Mouse (Mus musculus) stomach, embryonic 16.5 days (tissue): ENCODE measurements around the gene Armh1. TPM values are rescaled to one million over a fixed set of nuclear protein-coding genes. Genes with fewer than 3 reads are reported as not detected.
A peak's percentile ranks its signal among the peaks of the same experiment; 100 is the strongest.
"Not testable (repeated sequence)": the region's sequence is repeated elsewhere in the genome, so short reads cannot be mapped to it uniquely, and the experiment has no call there.

Experiments used
- ATAC-seq: fragments of 200-750 bp; cut with Nextera tagmentation; 2 replicates; pipeline ENCODE4 v1.8.0; 2017; ENCODE audit warnings: moderate number of reproducible peaks, moderate TSS enrichment; ENCODE audit not compliant: insufficient read depth, low FRiP score
- H3K27ac ChIP-seq: fragments of 300-500 bp; sonication (generic); 2 replicates; pipeline ENCODE4 v1.5.1; 2014; ENCODE audit warnings: low read length
- H3K27me3 ChIP-seq: fragments of 300-500 bp; sonication (generic); 2 replicates; pipeline ENCODE4 v1.6.1; 2014; ENCODE audit warnings: low read length, control low read depth, mixed read lengths; ENCODE audit not compliant: control insufficient read depth, insufficient read depth
- H3K36me3 ChIP-seq: fragments of 300-500 bp; sonication (generic); 2 replicates; pipeline ENCODE4 v1.6.1; 2014; ENCODE audit warnings: low read length; ENCODE audit not compliant: control insufficient read depth, insufficient read depth
- H3K4me1 ChIP-seq: fragments of 300-500 bp; sonication (generic); 2 replicates; pipeline ENCODE4 v1.6.1; 2014; ENCODE audit warnings: low read length, control low read depth, mixed read lengths; ENCODE audit not compliant: control insufficient read depth, insufficient read depth
- H3K4me2 ChIP-seq: fragments of 300-500 bp; sonication (generic); 2 replicates; pipeline ENCODE4 v1.6.1; 2014; ENCODE audit warnings: low read depth, low read length, mixed read lengths
- H3K4me3 ChIP-seq: fragments of 300-500 bp; sonication (generic); replicated peaks from 2 replicates; pipeline ENCODE4 v1.5.1; 2014; ENCODE audit warnings: mild to moderate bottlenecking, low read length
- H3K9ac ChIP-seq: fragments of 300-500 bp; sonication (generic); 2 replicates; pipeline ENCODE4 v1.6.1; 2014; ENCODE audit warnings: low read length
- H3K9me3 ChIP-seq: fragments of 300-500 bp; sonication (generic); replicated peaks from 2 replicates; pipeline ENCODE4 v1.6.1; 2016; ENCODE audit warnings: low read length, control low read depth; ENCODE audit not compliant: control insufficient read depth
- WGBS: fragments of 180-500 bp; shearing (Covaris S2); extraction: QIAGEN DNeasy Blood & Tissue Kit; methylation state at CpG from one replicate; pipeline ENCODE4 v1.1.7; 2014; 5-methylcytosine and 5-hydroxymethylcytosine counted together
- polyA plus RNA-seq: library from polyadenylated mRNA; unstranded; fragments of >200 nt; fragmentation: Nextera tagmentation; extraction: Ambion mirVana; gene quantifications from 2 replicates; pipeline ENCODE4 v1.2.1, GENCODE M21; 2015

Armh1 gene
- polyA plus RNA-seq, 1 experiment from 2014 or later: 0.61 TPM

DNA sequence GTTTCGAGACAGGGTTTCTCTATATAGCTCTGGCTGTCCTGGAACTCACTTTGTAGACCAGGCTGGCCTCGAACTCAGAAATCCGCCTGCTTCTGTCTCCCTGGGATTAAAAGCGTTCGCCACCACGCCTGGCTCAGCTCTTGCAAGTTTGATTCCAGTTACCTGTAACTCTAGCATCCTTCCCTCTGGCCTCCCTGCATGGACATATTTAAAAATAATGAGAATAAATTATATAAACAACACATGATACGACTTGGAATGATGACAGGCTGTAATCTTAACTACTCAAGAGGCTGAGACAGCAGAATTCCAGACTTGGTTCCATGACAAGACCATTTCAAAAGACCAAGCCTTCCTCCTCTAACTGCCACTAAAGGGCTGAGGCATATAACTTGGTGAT, 61.3 kb downstream of the Armh1 start:
- Histone ChIP-seq H3K4me3 (no peak overlapping the region), H3K4me2 (0 out of 2 replicates have a peak overlapping the region, but pooled peaks have one; percentile 38), H3K4me1 (no peaks in the 10 kb centered on the region), H3K27me3 (no peaks in the 10 kb centered on the region), H3K9me3 (no peaks in the 10 kb centered on the region), H3K36me3 (no peaks in the 10 kb centered on the region), H3K9ac (0 out of 2 replicates have a peak overlapping the region, but pooled peaks have one; percentile 2), H3K27ac (no peak overlapping the region)
- ATAC-seq: no peak
- WGBS: 58% methylated on average over 7 of the region's 7 CpGs

DNA sequence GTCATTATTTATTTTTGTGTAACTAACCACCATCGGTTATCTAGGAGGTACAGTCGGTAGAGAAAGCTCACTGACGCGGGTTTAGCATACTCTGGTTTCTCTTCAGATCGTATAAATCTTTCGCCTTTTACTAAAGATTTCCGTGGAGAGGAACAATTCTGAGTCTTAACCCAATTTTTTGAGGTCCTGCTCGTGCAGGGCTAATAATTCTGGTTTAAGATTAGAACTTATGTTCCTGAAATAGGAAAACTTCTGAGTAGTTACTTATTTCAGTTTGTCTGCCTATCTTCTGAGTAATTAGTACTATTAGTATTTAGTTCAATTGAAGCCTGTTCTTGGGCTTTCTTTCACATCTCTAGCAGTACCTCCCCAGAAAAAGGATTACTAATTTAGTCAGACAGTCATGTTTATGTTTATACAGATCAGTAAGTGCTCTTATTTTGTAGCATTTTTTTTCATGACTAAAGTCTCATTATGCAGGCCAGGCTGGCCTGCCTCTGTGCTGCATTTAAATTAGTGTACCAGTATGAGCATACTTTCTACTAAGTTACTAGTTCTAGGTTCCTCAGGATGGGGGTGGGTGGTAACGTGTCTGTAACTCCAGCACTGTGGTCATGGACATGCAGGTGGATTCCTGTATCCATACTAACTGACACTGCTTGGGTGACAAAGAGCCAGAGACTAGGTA, 61.9 kb downstream of the Armh1 start:
- H3K27me3 ChIP-seq: no peaks in the 10 kb centered on the region
- H3K9ac ChIP-seq: peak overlapping the region; percentile 68
- peak overlapping the region; percentile 38 for H3K4me3 ChIP-seq
- 0% methylated on average over 9 of the region's 9 CpGs for WGBS
- no peaks in the 10 kb centered on the region for H3K9me3 ChIP-seq
- H3K4me1 ChIP-seq: no peaks in the 10 kb centered on the region
- peak overlapping the region; percentile 56 for H3K4me2 ChIP-seq
- H3K27ac ChIP-seq: peak overlapping the region; percentile 85
- H3K36me3 ChIP-seq: no peaks in the 10 kb centered on the region
- ATAC-seq: peak; percentile 87

DNA sequence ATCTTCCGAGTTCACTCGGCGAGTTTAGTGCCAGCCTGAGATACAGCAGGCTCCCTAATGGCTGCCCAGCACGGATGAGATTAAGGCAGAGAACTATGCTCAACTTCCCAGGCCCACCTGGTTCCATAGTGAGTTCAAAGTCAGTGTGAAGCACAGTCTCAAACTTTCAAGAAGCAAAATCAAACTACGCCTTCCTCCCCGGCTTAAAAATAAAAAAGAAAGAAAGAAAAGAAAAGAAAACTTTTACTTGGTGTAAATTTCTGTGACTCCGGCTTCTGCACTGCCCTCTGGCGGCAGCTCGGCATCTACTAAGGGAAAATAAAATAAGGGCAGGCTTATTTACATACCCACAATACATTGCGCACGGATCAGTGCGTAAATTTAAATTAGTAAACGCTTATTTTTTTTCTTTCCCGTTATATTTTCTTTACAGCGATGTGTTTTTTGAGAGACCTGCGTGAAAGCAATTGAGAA, 62.5 kb downstream of the Armh1 start:
- Histone ChIP-seq H3K27me3 (no peaks in the 10 kb centered on the region), H3K36me3 (no peaks in the 10 kb centered on the region), H3K9me3 (no peaks in the 10 kb centered on the region), H3K4me1 (no peaks in the 10 kb centered on the region), H3K27ac (peak overlapping the region; percentile 67), H3K4me2 (peak overlapping the region; percentile 56), H3K9ac (peak overlapping the region; percentile 68), H3K4me3 (peak overlapping the region; percentile 38)
- under 1% methylated on average over 16 of the region's 16 CpGs for WGBS
- ATAC-seq: peak; percentile 84

DNA sequence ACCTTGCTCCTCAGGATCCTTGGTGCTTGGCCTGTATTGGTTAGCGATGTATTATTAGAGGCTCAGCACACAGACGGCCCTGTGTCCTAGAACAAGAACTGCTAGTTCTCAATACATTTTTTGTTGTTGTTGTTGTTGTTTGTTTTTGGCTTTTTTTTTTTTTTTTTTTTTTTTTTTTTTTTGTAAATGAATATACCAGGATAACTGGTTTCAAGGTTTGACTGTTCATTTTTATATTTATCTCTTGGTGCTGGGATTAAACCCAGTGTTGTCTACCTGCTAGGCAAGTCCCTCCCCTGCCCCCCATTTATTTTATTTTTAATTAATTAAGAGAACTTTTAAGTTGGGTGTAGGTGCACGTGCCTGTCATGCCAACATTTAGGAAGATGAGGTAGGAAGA, 63.0 kb downstream of the Armh1 start:
- H3K9ac ChIP-seq: peak overlapping the region; percentile 68
- no peaks in the 10 kb centered on the region for H3K36me3 ChIP-seq
- H3K27ac ChIP-seq: peak overlapping the region; percentile 67
- peak overlapping the region; percentile 38 for H3K4me3 ChIP-seq
- no peaks in the 10 kb centered on the region for H3K27me3 ChIP-seq
- no peak for ATAC-seq
- 55% methylated on average over 3 of the region's 3 CpGs for WGBS
- H3K9me3 ChIP-seq: no peaks in the 10 kb centered on the region
- peak overlapping the region; percentile 56 for H3K4me2 ChIP-seq
- no peaks in the 10 kb centered on the region for H3K4me1 ChIP-seq

DNA sequence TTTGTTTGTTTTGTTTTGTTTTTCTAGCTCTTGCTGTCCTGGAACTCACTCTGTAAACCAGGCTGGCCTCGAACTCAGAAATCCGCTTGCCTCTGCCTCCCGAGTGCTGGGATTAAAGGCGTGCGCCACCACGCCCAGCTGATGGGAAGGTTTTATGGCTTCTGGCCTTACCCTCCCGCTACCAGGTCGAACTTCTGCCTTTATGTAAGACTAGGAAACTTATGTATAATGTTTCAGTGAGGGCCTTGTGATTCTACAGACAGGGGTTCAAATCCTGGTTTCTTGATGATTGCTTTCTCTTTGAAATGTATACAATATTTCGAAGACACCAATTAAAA, 69.2 kb downstream of the Armh1 start:
- not testable (repeated sequence) for H3K27me3 ChIP-seq, H3K36me3 ChIP-seq, H3K4me1 ChIP-seq, H3K9me3 ChIP-seq
- Histone ChIP-seq H3K4me2 (peak overlapping the region; percentile 62), H3K27ac (peak overlapping the region; percentile 51), H3K4me3 (peak overlapping the region; percentile 85), H3K9ac (peak overlapping the region; percentile 72)
- WGBS: 14% methylated on average over 9 of the region's 9 CpGs
- ATAC-seq: peak; percentile 39; the same call in 1 of the 2 replicates

DNA sequence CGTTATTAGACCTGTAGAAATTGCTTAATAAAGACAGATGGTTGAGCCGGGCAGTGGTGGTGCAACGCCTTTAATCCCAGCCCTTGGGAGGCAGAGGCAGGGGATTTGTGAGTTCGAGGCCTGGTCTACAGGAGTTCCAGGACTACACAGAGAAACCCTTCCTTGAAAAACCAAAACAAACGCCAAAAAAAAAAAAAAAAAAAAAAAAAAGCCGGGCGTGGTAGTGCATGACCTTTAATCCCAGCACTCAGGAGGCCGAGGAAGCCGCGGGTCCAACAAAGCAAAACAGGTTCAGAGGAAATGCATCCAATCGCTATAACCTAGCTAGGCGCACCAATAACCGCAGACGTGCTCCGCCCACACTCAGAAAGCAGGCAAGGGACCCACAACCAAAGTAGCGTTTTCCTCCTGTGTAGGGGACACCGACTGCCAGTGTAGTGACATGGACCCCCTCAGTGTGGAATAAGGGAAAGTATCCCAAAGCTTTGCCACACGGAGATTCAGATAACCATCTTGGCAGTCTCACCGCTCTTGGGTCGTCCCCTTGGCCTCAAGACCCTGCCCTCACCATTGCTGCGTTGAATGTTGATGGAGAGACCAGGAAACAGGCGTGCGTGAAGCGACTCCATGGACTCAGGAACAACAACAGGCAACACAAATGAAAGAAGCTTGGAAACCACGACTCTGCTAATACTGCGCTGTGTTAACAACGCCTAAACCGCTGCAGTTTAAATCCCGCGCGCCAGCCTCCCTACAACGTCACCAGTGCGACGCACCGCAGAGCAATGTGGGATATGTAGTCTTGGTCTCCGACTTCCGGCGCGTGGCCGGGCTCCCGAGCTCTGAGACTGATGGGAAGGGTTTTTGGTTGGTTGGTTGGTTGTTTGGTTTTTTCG, 69.8 kb downstream of the Armh1 start, which contains the start of gene Kif2c:
Gene Kif2c (minus strand): TSS at position 777 of the 896 bp plus-strand sequence.
- H3K27me3 ChIP-seq: no peaks in the 10 kb centered on the region
- peak within 1 kb of the TSS; percentile 85 for H3K4me3 ChIP-seq
- peak; percentile 98 for ATAC-seq
- peak within 1 kb of the TSS; percentile 89 for H3K4me2 ChIP-seq
- H3K9me3 ChIP-seq: no peaks in the 10 kb centered on the region
- H3K9ac ChIP-seq: peak within 1 kb of the TSS; percentile 74
- peaks cover 7% of the 10 kb centered on the region for H3K4me1 ChIP-seq
- WGBS: under 1% methylated on average over 42 of the region's 42 CpGs
- peak within 1 kb of the TSS; percentile 73 for H3K27ac ChIP-seq
- H3K36me3 ChIP-seq: peaks cover 11% of the 10 kb centered on the region

DNA sequence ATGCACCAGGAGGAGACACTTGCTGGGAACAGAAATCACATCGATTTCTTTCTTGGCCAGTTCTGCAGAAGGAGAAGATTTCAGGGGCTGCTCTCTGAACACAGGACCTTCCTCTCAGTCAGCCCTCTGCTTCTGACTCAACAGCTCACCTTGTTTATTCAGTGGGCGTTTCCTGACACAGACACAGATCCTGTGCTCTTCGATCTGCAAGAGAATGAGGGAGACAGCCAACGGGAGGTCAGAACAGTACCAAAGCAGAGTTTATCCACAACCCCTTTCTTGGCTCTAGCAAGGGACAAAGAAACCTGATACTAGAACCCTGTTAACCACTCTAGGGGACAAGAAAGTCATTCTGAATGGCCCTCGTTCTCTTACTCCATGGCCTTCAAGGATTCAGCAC, 82.0 kb downstream of the Armh1 start:
- 79% methylated on average over 5 of the region's 5 CpGs for WGBS
- ATAC-seq: no peak
- Histone ChIP-seq H3K9me3 (no peaks in the 10 kb centered on the region), H3K4me2 (no peak overlapping the region), H3K27me3 (no peaks in the 10 kb centered on the region), H3K36me3 (peaks cover 40% of the 10 kb centered on the region), H3K4me3 (no peak overlapping the region), H3K9ac (no peak overlapping the region), H3K27ac (no peak overlapping the region), H3K4me1 (no peaks in the 10 kb centered on the region)
